Mouse (Mus musculus) testis, adult 2 months (tissue): ENCODE results near the gene Pdk1.

ENCODE experiments used
- CTCF ChIP-seq: fragments of 200-500 bp; IDR thresholded peaks from 2 replicates; pipeline ENCODE4 v1.5.1; 2012; ENCODE audit warnings: low read depth, mild to moderate bottlenecking, inconsistent platforms, low read length, moderate library complexity; ENCODE audit not compliant: control insufficient read depth, insufficient read depth, insufficient replicate concordance
- POLR2A ChIP-seq: fragments of 200-500 bp; IDR thresholded peaks from 2 replicates; pipeline ENCODE4 v1.6.1; 2012; ENCODE audit warnings: low read depth, mild to moderate bottlenecking, inconsistent platforms, low read length, moderate library complexity; ENCODE audit not compliant: control insufficient read depth

DNA sequence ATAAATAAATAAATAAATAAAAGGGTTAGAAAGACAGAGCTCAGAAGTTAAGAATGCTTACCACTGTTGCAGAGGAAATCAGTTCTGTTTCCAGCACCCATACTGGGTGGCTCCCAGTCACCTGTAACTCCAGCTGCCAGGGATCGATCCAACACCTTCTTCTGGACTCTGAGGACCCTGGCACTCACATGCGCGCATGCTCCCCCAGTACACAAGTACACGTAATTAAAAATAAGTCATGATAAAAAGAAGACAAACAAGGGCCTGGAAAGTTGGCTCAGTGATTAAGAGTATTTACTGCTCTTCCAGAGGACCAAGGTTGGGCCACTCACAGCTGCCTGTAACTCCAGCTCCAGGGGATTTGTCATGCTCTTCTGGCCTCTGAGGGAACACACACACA is 4.8 kb downstream of the Pdk1 start:
- TF ChIP-seq CTCF (no peak), POLR2A (no peak)
